Mouse (Mus musculus): ENCODE data around the gene Idh3a.

DNA sequence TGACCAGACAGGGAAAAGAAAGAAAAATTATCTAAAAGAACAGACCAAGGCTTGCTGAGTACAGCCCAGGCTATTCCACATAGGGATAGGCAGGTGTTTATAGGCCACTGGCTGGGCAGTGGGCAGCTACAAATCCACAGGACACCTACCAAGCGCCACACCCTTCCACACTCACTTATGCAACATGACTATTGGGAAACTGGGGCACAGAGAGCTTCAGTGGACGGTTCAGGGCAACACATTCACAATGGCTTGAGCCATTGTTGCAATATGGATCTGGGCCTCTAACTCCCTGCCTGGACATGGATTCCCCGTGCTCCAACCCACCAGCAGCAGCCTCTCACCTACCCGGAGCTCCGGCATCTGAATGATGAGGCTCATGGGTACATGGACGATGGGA, 36.7 kb upstream of the Idh3a start:
- TF ChIP-seq POLR2A (IDR thresholded peaks at IDR 0.05; ENCODE audit: low read depth, low read length) (no peak), CTCF (IDR thresholded peaks at IDR 0.05; ENCODE audit: extremely low read depth, insufficient read depth, insufficient read length, insufficient replicate concordance) (no peak)
